Comparison of ENCODE assay signal across 23 mouse cellular contexts in the genomic region with DNA sequence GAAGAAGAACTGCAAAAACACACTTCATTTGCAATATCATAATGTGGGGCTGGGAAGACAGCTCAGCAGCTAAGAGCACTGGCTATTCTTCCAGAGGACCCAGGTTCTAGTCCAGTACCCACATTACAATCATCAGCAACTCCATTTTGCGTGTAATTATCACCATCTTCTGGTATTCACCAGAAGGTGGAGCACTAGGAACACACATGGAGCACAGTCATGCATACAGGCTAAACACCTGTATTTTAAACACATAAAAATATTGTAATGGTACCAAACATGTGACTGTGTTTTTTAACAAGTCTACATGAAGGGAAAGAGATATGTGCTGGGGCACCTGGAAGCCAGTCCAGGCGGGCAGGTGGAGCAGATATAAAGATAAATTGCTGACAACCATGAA. TPM values are rescaled to one million over a fixed set of nuclear protein-coding genes. Genes with fewer than 3 reads are reported as not detected.
DNase-seq lines count a peak whose midpoint lies in the region; ATAC-seq and TF ChIP-seq lines count a peak whose summit lies in the region.
"Had no signal": no experiment of that assay in that cellular context is flagged by ENCODE, and none has a peak within 500 bp of the region (broad histone marks: within the 10 kb centered on the region; RNA-seq: fewer than 3 reads in every experiment).

No protein-coding gene starts in this region.

- ATAC-seq in CD4-positive, CD25-positive, alpha-beta regulatory T cell, adult 4 months = no peak
- ATAC-seq in stomach, postnatal 0 days (ENCODE audit: low FRiP score, low TSS enrichment) = no peak
- ATAC-seq: activated CD4-positive, CD25-positive, alpha-beta regulatory T cell, adult 4 months; forebrain, embryonic 14.5 days had no signal

- H3K27me3 ChIP-seq in stomach, postnatal 0 days (ENCODE audit: control insufficient read depth, insufficient read depth, low read length) = no peaks in the 10 kb centered on the region
- H3K27me3 ChIP-seq: hindbrain, embryonic 12.5 days; limb, embryonic 12.5 days; lung, embryonic 15.5 days; stomach, embryonic 15.5 days had no signal

- DNase-seq in CD4-positive, CD25-positive, alpha-beta regulatory T cell, adult 2 months (ENCODE audit: low read depth, low spot score) = peak; percentile 31
- no peak for DNase-seq in left cerebral cortex, adult 2 months (ENCODE audit: extremely low spot score in 1 of 2, low spot score in 2 of 2)
- DNase-seq in left cerebral cortex, postnatal 10 days (ENCODE audit: extremely low spot score in 1 of 2, low spot score in 2 of 2) = no peak
- DNase-seq in thymus, postnatal 25 days = peak; percentile 13
- DNase-seq in thymus, postnatal 36 days = no peak
- no peak for DNase-seq in stomach, postnatal 0 days (ENCODE audit: low spot score)
- DNase-seq in lung, adult 2 months = no peak
- DNase-seq: cerebellum, adult 2 months; kidney, adult 8-10 months had no signal

- no peak for TF ChIP-seq EP300 in stomach, postnatal 0 days (optimal IDR thresholded peaks at IDR 0.05)

- H3K4me3 ChIP-seq in left cerebral cortex, adult 2 months = no peak overlapping the region
- no peak overlapping the region for H3K4me3 ChIP-seq in stomach, postnatal 0 days (ENCODE audit: low read depth, low read length)
- H3K4me3 ChIP-seq in lung, adult 2 months (replicated peaks; ENCODE audit: extremely low read depth, low read depth, low read length) = no peak overlapping the region
- H3K4me3 ChIP-seq: hindbrain, embryonic 12.5 days; limb, embryonic 12.5 days; lung, embryonic 15.5 days; stomach, embryonic 15.5 days had no signal

- H3K4me2 ChIP-seq in stomach, postnatal 0 days (replicated peaks; ENCODE audit: low read depth) = no peak overlapping the region
- H3K4me2 ChIP-seq: hindbrain, embryonic 12.5 days; limb, embryonic 12.5 days; lung, embryonic 15.5 days; stomach, embryonic 15.5 days had no signal

- no peaks in the 10 kb centered on the region for H3K4me1 ChIP-seq in stomach, postnatal 0 days (replicated peaks; ENCODE audit: control insufficient read depth, insufficient read depth)
- H3K4me1 ChIP-seq in lung, adult 2 months (ENCODE audit: control insufficient read depth, insufficient read depth, low read length) = no peaks in the 10 kb centered on the region
- H3K4me1 ChIP-seq: hindbrain, embryonic 12.5 days; limb, embryonic 12.5 days; lung, embryonic 15.5 days; stomach, embryonic 15.5 days had no signal

- H3K9ac ChIP-seq in stomach, postnatal 0 days (ENCODE audit: low read length) = no peak overlapping the region
- H3K9ac ChIP-seq: hindbrain, embryonic 12.5 days; limb, embryonic 12.5 days; lung, embryonic 15.5 days; stomach, embryonic 15.5 days had no signal

- no peaks in the 10 kb centered on the region for H3K9me3 ChIP-seq in stomach, postnatal 0 days (ENCODE audit: control insufficient read depth, low read length)
- H3K9me3 ChIP-seq: hindbrain, embryonic 12.5 days; limb, embryonic 12.5 days; lung, embryonic 15.5 days; stomach, embryonic 15.5 days had no signal

- peak; percentile 47 for TF ChIP-seq CTCF in left cerebral cortex, adult 2 months (IDR thresholded peaks at IDR 0.05)
- TF ChIP-seq CTCF in stomach, postnatal 0 days (IDR thresholded peaks at IDR 0.05; ENCODE audit: low read depth) = peak; percentile 51
- TF ChIP-seq CTCF in lung, adult 2 months (IDR thresholded peaks at IDR 0.05; ENCODE audit: insufficient read depth, low read length) = no peak

- H3K27ac ChIP-seq in left cerebral cortex, adult 2 months = no peak overlapping the region
- no peak overlapping the region for H3K27ac ChIP-seq in stomach, postnatal 0 days (replicated peaks)
- H3K27ac ChIP-seq: hindbrain, embryonic 12.5 days; limb, embryonic 12.5 days; lung, embryonic 15.5 days; stomach, embryonic 15.5 days had no signal

- 52% methylated on average over 2 of the region's 2 CpGs for WGBS in stomach, postnatal 0 days
- 66% methylated on average over 2 of the region's 2 CpGs for WGBS in lung, adult 2 months

- no peak for TF ChIP-seq POLR2A in lung, adult 2 months (IDR thresholded peaks at IDR 0.05; ENCODE audit: borderline replicate concordance, extremely low read depth, low read depth, low read length)

- intact Hi-C loops in left cerebral cortex, adult 2 months (cut with DNase I) = loop anchor here (2.0 kb wide), 1 partner anchor 29 kb away; no protein-coding TSS in a partner anchor
- intact Hi-C loops in left cerebral cortex, postnatal 10 days (cut with DNase I) = no loop called here

- no peaks in the 10 kb centered on the region for H3K36me3 ChIP-seq in stomach, postnatal 0 days (ENCODE audit: control insufficient read depth, insufficient read depth, low read length)
- H3K36me3 ChIP-seq: hindbrain, embryonic 12.5 days; limb, embryonic 12.5 days; lung, embryonic 15.5 days; stomach, embryonic 15.5 days had no signal

RNA-seq across cellular contexts. Expression of gene Slc22a8, which starts 55.0 kb away (rescaled TPM):
- polyA plus RNA-seq in CD4-positive, CD25-positive, alpha-beta regulatory T cell, adult 4 months (2017; shearing (Covaris generic)) = under 1 TPM in 1 of 2 experiments, not detected in 1; 0.12 TPM
- 10 to 100 TPM; 12.5 TPM for total RNA-seq in left cerebral cortex, adult 2 months (2021)
- 10 to 100 TPM; 19.9 to 20.2 TPM for total RNA-seq in left cerebral cortex, postnatal 10 days (2021)
- polyA plus RNA-seq in stomach, postnatal 0 days (2015; fragmentation: Nextera tagmentation; extraction: Ambion mirVana) = 0.06 TPM in 1 of 2 replicates, not detected in the other
- polyA plus RNA-seq in lung, adult 2 months (2012; rRNA removed) = 0.07 TPM in 1 of 2 replicates, not detected in the other
- total RNA-seq: ES-E14; granulocyte monocyte progenitor cell, adult 5-6 weeks; megakaryocyte-erythroid progenitor cell, adult 5-6 weeks; monocyte, adult 5-6 weeks had no signal
- polyA plus RNA-seq: heart, embryonic 14.5 days; large intestine, adult 2 months; limb, embryonic 12.5 days; urinary bladder, adult 2 months had no signal

Comparison
In these comparisons a context has a peak if more than half of its experiments do, and no peak if none do; other contexts are left out.
1. DNase-seq: peak in CD4-positive, CD25-positive, alpha-beta regulatory T cell, adult 2 months (single experiment) and thymus, postnatal 25 days (single experiment); none in left cerebral cortex, adult 2 months (0 of 2), left cerebral cortex, postnatal 10 days (0 of 2), thymus, postnatal 36 days (0 of 2), stomach, postnatal 0 days (single experiment) and lung, adult 2 months (single experiment).